Mouse (Mus musculus): Measurements from ENCODE around the gene Med26. TPM values are rescaled to one million over a fixed set of nuclear protein-coding genes. Genes with fewer than 3 reads are reported as not detected.
A peak's percentile ranks its signal among the peaks of the same experiment; 100 is the strongest.

The Med26 gene
- polyA plus RNA-seq, 1 experiment from 2014 or later: 20.2 TPM

GRCm38 (mm10) chr8:72573450-72573849, 25.4 kb upstream of the Med26 start:
- Histone ChIP-seq H3K27me3 (no peaks in the 10 kb centered on the region), H3K4me1 (replicated peaks) (peaks cover 23% of the 10 kb centered on the region), H3K9me3 (no peaks in the 10 kb centered on the region), H3K27ac (no peak overlapping the region), H3K4me2 (no peak overlapping the region), H3K4me3 (replicated peaks) (no peak overlapping the region), H3K9ac (replicated peaks) (no peak overlapping the region), H3K36me3 (peaks cover 11% of the 10 kb centered on the region)
- 87% methylated on average over 6 of the region's 6 CpGs for WGBS
- no peak for ATAC-seq (ENCODE audit: insufficient number of reproducible peaks, insufficient read depth, low FRiP score, low TSS enrichment, low read depth)

GRCm38 (mm10) chr8:72572507-72572906, 24.4 kb upstream of the Med26 start:
- Histone ChIP-seq H3K9me3 (no peaks in the 10 kb centered on the region), H3K4me1 (replicated peaks) (peaks cover 23% of the 10 kb centered on the region), H3K27me3 (no peaks in the 10 kb centered on the region), H3K36me3 (peaks cover 21% of the 10 kb centered on the region), H3K9ac (replicated peaks) (peak overlapping the region; percentile 69), H3K4me2 (peak overlapping the region; percentile 96), H3K27ac (no peak overlapping the region), H3K4me3 (replicated peaks) (peak overlapping the region; percentile 64)
- ATAC-seq (ENCODE audit: insufficient number of reproducible peaks, insufficient read depth, low FRiP score, low TSS enrichment, low read depth): no peak
- WGBS: 5% methylated on average over 10 of the region's 10 CpGs

GRCm38 (mm10) chr8:72571611-72572473, 23.8 kb upstream of the Med26 start, which contains the start of gene Tmem38a:
Gene Tmem38a (plus strand): TSS chr8:72572055.
- peak within 1 kb of the TSS; percentile 92 for H3K27ac ChIP-seq

GRCm38 (mm10) chr8:72570633-72571610, 22.9 kb upstream of the Med26 start, which contains the start of gene Smim7:
Gene Smim7 (minus strand): TSS chr8:72571088.
- Histone ChIP-seq H3K4me3 (replicated peaks) (peak within 1 kb of the TSS; percentile 64), H3K27ac (peak within 1 kb of the TSS; percentile 92), H3K4me2 (peak within 1 kb of the TSS; percentile 96), H3K36me3 (peaks cover 36% of the 10 kb centered on the region), H3K9me3 (no peaks in the 10 kb centered on the region), H3K9ac (replicated peaks) (peak within 1 kb of the TSS; percentile 69), H3K27me3 (no peaks in the 10 kb centered on the region), H3K4me1 (replicated peaks) (peaks cover 23% of the 10 kb centered on the region)
- under 1% methylated on average over 51 of the region's 52 CpGs for WGBS
- peak; percentile 98 for ATAC-seq (ENCODE audit: insufficient number of reproducible peaks, insufficient read depth, low FRiP score, low TSS enrichment, low read depth)

More at GRCm38 (mm10) chr8:72571611-72572473, 23.8 kb upstream of the Med26 start, which contains the start of gene Tmem38a:
- peak within 1 kb of the TSS; percentile 96 for H3K4me2 ChIP-seq
- H3K27me3 ChIP-seq: no peaks in the 10 kb centered on the region
- peak within 1 kb of the TSS; percentile 69 for H3K9ac ChIP-seq (replicated peaks)
- peak within 1 kb of the TSS; percentile 64 for H3K4me3 ChIP-seq (replicated peaks)
- no peaks in the 10 kb centered on the region for H3K9me3 ChIP-seq
- ATAC-seq (ENCODE audit: insufficient number of reproducible peaks, insufficient read depth, low FRiP score, low TSS enrichment, low read depth): no peak; the same call in 1 of the 2 replicates
- H3K4me1 ChIP-seq (replicated peaks): peaks cover 23% of the 10 kb centered on the region
- WGBS: under 1% methylated on average over 45 of the region's 45 CpGs
- peaks cover 27% of the 10 kb centered on the region for H3K36me3 ChIP-seq

GRCm38 (mm10) chr8:72565970-72566369, 17.9 kb upstream of the Med26 start:
- Histone ChIP-seq H3K36me3 (peaks cover 68% of the 10 kb centered on the region), H3K27ac (no peak overlapping the region), H3K4me3 (replicated peaks) (no peak overlapping the region), H3K4me2 (no peak overlapping the region), H3K27me3 (no peaks in the 10 kb centered on the region), H3K4me1 (replicated peaks) (peaks cover 10% of the 10 kb centered on the region), H3K9ac (replicated peaks) (no peak overlapping the region), H3K9me3 (no peaks in the 10 kb centered on the region)
- 94% methylated on average over 2 of the region's 2 CpGs for WGBS
- ATAC-seq (ENCODE audit: insufficient number of reproducible peaks, insufficient read depth, low FRiP score, low TSS enrichment, low read depth): no peak

DNA sequence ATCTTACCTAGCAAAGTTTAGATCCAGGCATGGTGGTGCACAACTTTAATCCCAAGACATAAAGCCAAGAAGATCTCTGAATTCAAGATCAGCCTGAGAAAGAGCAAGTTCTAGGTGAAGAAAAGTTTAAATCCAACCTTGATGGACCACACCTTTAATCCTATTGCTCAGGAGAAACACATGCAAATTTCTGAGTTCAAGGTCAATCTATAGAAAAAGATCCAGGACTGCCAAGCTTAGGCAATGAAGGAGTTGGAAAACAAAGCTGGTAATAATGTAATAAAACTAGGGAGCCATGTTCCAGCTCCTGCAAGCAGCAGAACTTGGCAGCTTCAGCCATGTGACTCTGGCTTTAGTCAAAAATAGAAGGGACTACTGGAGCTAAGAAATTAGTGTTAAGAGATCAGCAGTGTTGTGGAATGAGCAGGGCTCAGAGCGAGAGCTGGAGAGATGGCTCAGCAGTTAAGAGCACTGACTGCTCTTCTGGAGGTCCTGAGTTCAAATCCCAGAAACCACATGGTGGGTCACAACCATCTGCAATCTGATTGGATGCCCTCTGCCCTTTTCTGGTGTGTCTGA, 13.1 kb upstream of the Med26 start:
- no peak overlapping the region for H3K4me3 ChIP-seq (replicated peaks)
- no peak overlapping the region for H3K9ac ChIP-seq (replicated peaks)
- no peaks in the 10 kb centered on the region for H3K27me3 ChIP-seq
- no peak for ATAC-seq (ENCODE audit: insufficient number of reproducible peaks, insufficient read depth, low FRiP score, low TSS enrichment, low read depth)
- 88% methylated on average over 1 of the region's 1 CpGs for WGBS
- peaks cover 64% of the 10 kb centered on the region for H3K36me3 ChIP-seq
- H3K27ac ChIP-seq: no peak overlapping the region
- no peaks in the 10 kb centered on the region for H3K9me3 ChIP-seq
- H3K4me1 ChIP-seq (replicated peaks): no peaks in the 10 kb centered on the region
- H3K4me2 ChIP-seq: no peak overlapping the region

- H3K9me3 ChIP-seq: no peaks in the 10 kb centered on the region
- 51% methylated on average over 4 of the region's 4 CpGs for WGBS
Measured at GRCm38 (mm10) chr8:72555770-72556169, 7.7 kb upstream of the Med26 start.

DNA sequence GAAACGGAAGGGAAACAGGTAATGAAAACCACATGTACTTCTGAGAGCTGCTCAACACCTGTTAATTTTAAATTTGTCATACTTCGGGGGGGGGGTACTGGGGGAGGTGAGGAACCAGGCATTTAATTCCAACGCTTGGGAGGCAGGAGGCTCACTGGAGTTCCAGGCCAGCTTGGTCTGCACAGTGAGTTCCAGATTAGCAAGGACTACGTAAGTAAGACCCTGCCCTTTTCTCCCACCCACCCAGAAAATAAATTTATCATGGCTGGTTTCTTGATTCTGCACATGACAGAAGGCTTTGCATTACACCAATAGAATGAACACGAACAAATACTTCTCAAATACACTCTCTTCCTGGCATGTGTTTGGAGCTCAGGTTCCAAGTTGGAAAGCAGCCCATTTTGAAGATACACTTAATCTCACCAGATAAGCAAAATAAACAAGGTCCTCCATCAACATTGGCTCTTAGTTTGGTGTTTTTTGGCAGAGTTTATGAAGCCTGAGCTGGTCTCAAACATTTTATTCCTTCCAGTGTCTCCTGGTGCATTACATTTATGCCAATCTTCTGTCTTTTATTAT, 1.3 kb upstream of the Med26 start:
- Histone ChIP-seq H3K9me3 (no peaks in the 10 kb centered on the region), H3K4me2 (peak overlapping the region; percentile 93), H3K9ac (replicated peaks) (peak overlapping the region; percentile 72; the same call in 1 of the 2 replicates), H3K27ac (peak overlapping the region; percentile 96; the same call in 1 of the 2 replicates), H3K4me3 (replicated peaks) (peak overlapping the region; percentile 97), H3K27me3 (no peaks in the 10 kb centered on the region), H3K4me1 (replicated peaks) (peaks cover 15% of the 10 kb centered on the region), H3K36me3 (peaks cover 10% of the 10 kb centered on the region; the same call in 1 of the 2 replicates)
- no peak for ATAC-seq (ENCODE audit: insufficient number of reproducible peaks, insufficient read depth, low FRiP score, low TSS enrichment, low read depth)
- WGBS: 10% methylated on average over 5 of the region's 5 CpGs

More at GRCm38 (mm10) chr8:72555770-72556169, 7.7 kb upstream of the Med26 start:
- Histone ChIP-seq H3K36me3 (peaks cover 40% of the 10 kb centered on the region), H3K4me2 (no peak overlapping the region), H3K4me1 (replicated peaks) (no peaks in the 10 kb centered on the region), H3K27me3 (no peaks in the 10 kb centered on the region), H3K9ac (replicated peaks) (no peak overlapping the region), H3K27ac (no peak overlapping the region), H3K4me3 (replicated peaks) (no peak overlapping the region)
- no peak for ATAC-seq (ENCODE audit: insufficient number of reproducible peaks, insufficient read depth, low FRiP score, low TSS enrichment, low read depth)

GRCm38 (mm10) chr8:72548644-72549313, 709 bp upstream of the Med26 start:
- Histone ChIP-seq H3K9me3 (no peaks in the 10 kb centered on the region), H3K27me3 (no peaks in the 10 kb centered on the region), H3K27ac (peak overlapping the region; percentile 96), H3K9ac (replicated peaks) (peak overlapping the region; percentile 72), H3K4me3 (replicated peaks) (peak overlapping the region; percentile 97), H3K36me3 (peaks cover 14% of the 10 kb centered on the region), H3K4me2 (peak overlapping the region; percentile 93), H3K4me1 (replicated peaks) (peaks cover 15% of the 10 kb centered on the region)
- under 1% methylated on average over 45 of the region's 45 CpGs for WGBS
- peak; percentile 68 for ATAC-seq (ENCODE audit: insufficient number of reproducible peaks, insufficient read depth, low FRiP score, low TSS enrichment, low read depth)

Data from limb, embryonic 12.5 days (tissue).